Mouse (Mus musculus) lung, postnatal 25 days (tissue): ENCODE measurements around the gene Rps18.

Source experiments
- DNase-seq: peaks from one replicate; pipeline ENCODE4 v3.0.0; 2022; ENCODE audit warnings: low spot score

The Rps18 gene

DNA sequence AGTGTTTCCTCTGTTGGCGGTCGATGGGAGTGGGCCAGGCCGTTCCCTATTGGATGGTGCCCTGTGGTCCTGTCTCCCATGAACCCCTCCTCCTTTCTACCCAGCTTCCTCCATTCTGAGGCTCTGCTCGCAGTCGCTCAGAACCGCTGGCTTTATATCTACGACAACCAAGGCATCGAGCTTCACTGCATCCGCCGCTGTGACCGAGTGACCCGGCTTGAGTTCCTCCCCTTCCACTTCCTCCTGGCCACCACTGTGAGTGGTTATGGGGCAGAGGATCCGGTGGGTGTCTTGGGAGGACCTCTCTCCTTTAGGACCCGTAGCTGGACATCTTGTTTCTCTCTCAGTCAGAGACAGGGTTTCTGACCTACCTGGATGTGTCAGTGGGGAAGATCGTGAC is 12.3 kb downstream of the Rps18 start:
- no peak for DNase-seq

DNA sequence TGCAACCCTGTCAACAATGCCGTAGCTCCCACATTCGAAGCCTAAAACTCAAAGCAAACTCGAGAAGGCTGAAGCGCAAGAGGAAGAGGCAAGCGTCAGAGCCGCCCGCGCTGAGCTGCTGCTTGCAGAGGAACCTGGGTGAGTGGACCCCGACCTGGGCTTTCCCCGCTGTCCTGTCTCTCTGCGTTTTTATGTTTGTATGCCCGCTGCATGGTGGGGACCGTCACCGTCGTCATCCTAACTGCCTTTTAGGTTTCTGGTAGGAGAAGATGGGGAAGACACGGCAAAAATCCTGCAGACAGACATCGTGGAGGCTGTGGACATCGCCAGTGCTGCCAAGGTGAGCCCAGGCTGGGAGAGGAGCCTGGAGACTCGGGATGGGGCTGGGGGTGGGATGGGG is 14.4 kb downstream of the Rps18 start:
- DNase-seq: no peak

DNA sequence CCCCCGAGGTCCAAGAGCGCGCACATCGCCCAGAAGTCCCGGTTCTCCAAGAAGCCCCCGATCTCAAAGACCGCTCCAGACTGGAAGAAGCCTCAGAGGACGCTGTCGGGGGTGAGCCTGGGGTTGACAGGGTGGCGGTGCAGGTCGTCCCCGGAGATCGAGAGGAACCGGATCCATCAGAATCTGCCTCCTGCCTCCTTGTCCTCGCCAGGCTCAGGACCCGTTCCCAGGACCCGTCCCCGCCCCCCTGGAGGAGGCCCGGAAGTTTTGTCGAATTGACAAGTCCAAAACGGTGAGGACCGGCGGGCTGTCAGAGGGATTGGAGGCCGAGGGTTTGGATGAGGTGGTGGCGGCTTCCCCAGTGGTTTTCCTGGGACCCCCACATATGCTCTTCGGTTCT is 14.8 kb downstream of the Rps18 start:
- no peak for DNase-seq

DNA sequence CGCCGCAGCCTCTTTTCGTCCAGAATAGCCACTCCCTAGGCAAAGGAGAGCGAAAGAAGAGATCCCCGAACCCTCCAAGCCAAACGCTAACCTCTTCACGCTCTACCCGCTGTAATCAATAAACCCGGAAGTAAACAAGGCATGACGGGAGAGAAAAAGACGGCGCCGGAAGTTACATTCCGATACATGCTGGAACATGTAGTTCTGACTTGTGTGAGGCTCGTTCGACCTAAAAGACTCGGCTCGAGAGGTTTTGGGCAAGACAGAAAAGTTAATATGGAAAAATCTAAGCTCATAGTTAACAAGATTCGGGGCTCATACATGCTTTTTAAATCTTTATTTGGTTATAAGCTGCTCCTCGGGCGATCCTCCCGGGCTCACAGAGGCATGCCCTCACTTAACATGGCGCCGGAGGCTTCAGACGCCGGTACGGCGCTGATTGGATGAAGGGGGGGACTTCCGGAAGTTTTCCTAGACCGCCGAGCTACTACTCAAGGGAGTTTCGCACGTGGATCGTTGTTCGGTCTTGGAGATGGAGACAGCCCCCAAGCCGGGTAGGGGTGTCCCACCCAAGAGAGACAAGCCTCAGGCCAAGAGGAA is 15.5 kb downstream of the Rps18 start, which contains the start of the genes Pfdn6 and Wdr46:
Gene Pfdn6, minus strand, starts transcription at position 138 of the 600 bp plus-strand sequence.
Gene Wdr46, plus strand, starts transcription at position 455 of the 600 bp plus-strand sequence.
- DNase-seq: peak; percentile 89

DNA sequence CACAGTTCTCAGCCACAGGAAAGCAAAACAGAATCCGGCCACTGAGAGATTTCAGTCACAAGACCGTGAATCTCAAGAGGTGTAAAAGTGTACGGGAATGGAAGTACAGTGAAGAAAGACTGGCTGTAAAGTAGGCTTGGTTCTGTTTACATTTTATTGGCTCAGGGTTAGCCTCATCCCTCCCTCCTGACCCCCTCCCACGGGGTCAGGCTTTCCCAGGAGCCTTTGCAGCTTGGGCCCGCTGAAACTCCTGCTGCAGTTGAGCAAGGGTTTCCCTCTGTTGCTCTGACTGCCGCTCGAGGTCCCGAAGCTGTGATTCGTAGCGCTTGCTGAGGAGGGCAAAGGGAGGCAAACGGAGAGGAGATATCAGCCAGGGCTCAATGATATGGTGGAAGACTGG is 17.0 kb downstream of the Rps18 start:
- DNase-seq: no peak

DNA sequence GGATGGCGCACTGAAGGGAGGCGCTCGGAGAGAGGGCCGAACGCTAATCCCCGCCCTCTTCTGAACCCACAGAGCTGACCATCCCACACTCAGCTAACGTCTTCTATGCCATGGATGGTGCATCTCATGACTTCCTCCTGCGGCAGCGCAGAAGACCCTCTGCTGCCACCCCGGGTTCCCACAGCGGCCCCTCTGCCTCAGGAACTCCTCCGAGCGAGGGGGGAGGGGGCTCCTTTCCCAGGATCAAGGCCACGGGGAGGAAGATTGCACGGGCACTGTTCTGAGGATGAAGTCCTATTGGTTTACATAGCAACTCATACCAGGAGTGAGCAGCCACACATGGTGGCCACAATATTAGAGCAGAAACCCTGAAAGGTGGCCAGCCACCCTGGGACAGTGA is 18.8 kb downstream of the Rps18 start:
- no peak for DNase-seq

DNA sequence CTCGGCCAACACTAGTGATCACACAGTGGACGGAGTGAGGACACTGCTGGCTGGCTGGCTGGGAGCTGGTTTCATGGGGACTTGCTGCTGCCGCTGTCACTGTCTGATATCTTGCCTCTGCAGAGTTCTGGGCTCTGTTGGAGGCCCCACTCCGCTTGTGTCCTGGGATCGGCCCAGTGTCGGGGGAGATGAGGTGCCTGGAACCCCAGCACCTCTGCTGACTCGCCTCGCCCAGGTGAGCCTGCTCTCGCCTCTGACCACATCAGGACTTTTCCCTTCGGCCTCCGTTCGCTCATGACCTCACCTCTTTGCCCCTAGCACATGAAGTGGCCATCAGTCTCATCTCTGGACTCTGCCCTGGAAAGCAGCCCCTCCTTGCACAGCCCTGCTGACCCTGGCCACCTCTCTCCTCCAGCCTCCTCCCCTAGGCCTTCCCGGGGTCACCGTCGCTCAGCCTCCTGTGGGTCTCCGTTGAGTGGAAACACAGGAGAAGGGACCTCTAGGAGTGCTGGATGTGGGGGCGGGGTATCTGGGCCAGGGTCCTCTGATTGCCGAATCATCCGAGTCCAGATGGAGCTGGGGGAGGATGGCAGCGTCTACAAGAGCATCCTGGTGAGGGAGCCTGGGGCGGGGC is 20.3 kb downstream of the Rps18 start:
- no peak for DNase-seq

DNA sequence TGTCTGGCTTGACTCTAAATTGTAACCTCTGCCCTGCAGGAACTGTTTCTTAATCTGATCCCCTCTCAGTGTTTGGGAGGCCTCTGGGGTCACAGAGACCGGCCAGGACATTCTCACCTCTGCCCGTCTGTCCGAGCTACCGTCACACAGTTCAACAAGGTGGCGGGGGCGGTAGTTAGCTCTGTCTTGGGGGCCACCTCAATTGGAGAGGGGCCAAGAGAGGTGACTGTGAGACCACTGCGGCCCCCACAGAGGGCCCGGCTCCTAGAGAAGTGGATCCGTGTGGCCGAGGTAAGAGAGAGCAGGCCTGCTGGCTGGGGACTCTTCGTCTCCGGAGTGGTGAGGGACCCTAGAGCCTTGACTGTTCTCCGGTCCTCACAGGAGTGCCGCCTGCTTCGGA is 22.8 kb downstream of the Rps18 start:
- DNase-seq: no peak

DNA sequence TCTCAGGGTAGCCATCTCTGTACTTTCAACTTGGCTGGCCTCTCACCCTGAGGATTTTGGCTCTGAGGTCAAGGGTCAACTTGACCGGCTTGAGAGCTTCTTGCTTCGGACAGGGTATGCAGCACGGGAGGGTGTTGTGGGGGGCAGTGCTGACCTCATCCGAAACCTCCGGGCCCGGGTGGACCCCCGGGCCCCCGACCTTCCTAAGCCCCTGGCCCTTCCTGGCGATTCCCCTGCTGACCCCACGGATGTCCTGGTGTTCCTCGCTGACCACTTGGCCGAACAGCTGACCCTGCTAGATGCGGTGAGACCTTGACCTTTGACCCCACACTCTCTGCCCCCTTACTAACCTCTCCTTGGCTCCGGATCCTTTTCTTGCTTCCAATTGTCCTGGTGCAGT is 23.4 kb downstream of the Rps18 start:
- DNase-seq: no peak

DNA sequence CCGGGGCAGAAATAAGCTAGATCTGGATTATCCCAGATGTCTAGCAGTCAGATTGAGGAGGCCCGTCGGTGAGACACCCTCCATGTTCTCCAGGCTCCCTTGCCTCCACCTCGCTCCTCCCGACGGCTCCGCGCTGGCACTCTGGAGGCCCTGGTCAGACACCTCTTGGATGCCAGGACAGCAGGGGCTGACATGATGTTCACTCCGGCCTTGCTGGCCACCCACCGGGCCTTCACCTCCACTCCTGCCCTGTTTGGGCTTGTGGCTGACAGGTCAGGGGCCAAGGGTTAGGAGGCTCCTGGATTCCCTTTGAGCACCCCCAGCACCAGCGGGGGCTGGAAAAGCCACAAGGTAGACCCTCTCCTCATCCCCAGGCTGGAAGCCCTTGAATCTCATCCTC is 23.9 kb downstream of the Rps18 start:
- no peak for DNase-seq

DNA sequence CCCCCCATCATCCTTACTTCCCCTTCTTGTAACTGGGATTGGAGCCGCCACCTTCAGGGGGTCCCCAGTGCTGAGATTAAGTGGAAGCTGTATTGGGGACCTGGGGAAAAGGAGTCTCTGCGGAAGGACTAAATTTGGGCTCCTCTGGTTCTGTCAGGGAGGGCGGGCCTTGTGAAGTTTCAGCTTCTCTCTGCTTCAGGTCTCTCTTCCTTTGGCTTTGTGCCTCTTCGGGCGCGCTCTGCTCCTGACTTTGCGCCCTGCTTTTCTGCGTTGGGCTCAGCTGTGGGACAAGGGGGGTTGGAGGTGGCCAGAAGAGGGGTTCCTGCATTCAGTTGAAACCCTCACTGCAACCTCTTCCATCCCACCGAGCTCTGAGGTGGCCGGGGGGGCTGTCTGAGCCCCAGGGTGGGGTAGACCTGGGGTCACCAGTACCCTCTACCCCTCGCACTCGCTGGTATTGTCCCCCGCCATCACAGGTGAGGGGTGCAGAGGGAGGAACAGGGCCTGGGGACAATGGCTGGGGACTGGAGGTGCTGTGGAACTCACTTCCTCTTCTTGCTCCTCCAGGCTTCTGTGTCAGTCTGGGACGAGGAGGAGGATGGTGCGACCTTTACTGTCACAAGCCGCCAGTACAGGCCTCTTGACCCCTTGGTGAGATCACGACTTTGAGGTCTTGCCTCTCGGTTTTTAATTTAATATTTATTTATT is 24.5 kb downstream of the Rps18 start:
- DNase-seq: no peak

DNA sequence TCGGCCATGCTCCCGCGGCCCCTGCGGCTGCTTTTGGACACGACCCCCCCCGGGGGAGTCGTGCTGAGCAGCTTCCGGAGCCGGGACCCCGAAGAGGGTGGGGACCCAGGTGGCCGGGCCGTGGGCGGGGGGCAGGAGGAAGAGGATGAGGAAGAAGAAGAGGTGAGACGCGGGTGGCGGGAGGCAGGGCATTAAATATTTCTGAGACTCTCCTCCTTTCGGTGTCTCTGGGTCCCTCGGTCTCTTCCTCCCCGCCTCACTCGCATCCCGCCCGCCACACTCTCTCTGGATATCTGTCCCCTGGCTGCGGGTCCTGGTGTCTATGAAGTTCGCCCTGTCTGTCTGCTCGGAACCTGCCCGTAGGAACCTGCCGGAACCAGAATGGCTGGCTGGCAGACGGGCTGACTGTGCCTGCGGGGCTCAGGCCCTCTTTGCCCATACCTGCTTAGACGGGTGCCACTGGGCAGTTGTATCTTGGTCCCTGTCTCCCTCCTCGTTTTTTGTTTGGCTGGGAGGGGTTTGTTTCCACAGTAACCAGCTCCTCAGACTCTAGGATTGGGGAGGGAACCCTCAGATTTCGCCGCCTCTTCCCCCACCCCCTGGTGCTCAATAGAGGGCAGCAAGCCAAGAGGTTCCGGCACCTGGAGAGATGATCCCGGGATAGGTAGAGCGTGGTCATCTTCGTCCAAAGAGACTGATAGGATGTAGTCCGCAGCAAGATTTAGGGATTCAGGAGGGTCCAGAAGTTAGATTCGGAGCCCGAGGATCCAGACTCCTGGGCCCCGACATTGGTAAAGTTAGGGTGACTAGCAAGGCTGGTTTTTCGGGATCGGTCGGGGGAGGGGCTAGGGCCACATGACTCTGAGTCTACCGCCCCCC is 25.3 kb downstream of the Rps18 start:
- DNase-seq: peak; percentile 76

DNA sequence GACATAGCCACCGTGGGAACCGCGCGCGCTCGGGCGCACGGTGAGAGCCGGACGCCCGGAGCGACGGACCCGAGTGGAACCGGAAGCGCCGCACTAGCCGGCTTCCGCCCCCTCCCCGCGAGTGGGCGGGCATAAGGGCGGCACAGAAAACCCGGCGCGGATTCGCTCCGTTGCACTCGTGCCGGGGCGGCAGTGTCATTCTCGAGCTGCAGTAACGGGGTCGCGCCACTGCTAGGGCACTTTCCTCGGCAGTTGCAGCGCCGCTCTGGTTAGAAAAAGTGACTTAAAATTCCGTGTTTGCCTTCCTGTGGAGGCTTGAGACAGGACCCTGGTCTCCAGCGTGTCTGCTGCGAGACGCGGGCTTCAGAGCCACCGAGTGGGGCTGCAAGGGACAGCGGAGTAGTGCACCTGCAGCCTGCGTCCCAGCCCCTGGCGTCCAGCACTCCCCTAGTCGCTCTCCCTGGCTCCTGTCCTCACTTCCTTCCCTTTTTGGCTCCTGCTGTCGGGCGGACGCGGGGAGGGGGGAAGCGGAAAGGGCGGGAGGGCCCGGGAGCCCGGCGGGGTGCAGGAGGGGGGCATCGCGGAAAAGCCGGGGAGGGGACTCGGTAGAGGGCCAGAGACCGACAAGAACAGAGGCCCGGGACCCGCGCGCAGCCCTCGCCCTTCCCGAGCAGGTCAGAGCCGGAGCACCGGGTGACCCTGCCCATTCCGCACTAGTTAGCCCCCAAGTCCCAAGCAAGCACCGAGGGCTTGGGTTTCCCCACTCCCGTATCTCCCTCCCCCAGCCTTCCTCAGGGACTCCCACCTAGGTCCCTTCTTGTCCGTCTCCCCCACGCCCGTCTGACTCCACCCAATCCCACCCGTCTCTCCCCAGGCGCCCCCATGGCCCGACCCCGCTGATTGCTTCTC is 26.2 kb downstream of the Rps18 start, which contains the start of gene Rgl2:
Gene Rgl2, plus strand, starts transcription at position 173 of the 909 bp plus-strand sequence.
- peak; percentile 89 for DNase-seq

DNA sequence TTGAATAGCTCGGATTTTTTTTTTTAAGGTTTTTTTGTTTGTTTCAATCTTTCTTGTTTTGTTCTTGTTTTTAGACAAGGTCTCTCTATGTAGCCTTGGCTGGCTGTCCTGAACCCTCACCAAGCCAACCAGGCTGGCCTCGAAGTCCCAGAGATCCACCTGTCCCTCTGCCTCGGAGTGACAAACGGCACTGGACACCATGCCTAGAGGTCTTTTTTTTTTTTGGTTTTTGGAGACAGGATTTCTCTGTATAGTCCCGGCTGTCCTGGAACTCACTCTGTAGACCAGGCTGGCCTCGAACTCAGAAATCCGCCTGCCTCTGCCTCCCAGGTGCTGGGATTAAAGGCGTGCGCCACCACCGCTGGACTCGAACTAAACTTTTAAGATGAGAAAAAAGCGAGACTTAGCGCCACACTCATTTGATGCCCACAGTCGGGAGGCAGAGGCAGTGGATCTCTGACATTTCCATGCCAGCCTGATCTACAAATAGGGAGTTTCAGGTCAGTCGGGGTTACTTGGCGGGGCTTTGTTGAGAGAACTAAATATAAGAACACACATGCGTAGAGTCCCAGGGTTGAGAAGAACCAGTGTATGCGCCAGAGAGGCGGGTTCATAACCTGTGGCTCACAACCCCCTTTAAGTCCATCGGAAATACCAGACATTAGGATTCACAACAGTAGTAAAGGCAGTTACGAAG is 27.4 kb downstream of the Rps18 start:
- DNase-seq: no peak

DNA sequence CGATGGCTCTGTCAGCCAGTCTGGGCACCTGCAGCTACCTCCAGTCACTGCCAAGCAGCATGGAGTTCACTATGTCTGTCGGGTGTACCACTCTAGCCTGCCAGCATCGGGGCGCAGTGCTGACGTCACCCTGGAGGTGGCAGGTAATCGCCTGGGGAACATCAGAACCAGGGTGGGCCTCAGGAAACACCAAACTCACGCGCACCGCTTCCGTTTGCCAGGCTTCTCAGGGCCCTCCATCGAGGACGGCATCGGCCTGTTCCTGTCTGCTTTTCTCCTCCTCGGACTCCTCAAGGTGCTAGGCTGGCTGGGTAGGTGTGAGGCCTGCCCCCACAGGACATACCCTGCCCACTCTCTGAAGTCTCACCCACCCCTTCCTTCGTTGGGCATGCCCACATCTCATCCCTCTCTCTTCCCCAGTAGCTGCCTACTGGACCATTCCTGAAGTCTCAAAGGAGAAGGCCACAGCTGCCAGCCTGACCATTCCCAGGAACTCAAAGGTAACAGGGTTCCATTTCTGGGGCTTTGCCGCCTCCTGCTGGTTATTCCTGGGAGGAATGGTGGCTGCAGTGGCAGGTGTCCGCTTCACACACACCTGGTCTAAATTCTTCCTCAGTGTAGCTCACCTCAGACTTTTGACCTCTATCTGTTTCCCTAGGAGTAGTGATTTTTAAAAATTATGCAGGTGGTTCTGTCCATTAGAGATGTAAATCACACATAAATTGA is 29.4 kb downstream of the Rps18 start:
- DNase-seq: no peak

DNA sequence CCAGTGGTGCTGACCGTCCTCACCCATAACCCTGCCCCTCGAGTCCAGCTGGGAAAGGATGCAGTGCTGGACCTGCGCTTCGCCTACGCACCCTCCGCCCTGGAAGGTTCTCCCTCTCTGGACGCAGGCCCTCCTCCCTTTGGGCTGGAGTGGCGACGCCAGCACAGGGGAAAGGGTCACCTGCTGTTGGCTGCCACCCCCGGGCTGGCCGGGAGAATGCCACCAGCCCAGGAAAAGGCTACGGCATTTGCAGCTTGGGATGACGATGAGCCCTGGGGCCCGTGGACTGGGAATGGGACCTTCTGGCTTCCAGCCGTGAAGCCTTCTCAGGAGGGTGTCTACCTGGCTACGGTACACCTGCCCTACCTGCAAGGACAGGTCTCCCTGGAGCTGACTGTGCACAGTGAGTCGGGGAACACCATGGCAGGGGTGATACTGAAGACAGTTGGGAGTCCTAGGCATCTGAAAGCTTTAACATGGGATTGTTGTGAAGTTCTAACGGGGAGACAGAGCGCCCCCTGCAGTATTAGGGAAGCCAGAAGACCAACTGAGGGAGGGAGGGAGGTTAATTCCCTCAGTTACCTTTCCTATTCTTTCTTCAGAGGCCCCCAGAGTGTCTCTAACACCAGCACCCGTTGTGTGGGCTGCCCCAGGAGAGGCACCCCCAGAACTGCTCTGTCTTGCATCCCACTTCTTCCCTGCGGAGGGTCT is 30.2 kb downstream of the Rps18 start:
- DNase-seq: no peak

DNA sequence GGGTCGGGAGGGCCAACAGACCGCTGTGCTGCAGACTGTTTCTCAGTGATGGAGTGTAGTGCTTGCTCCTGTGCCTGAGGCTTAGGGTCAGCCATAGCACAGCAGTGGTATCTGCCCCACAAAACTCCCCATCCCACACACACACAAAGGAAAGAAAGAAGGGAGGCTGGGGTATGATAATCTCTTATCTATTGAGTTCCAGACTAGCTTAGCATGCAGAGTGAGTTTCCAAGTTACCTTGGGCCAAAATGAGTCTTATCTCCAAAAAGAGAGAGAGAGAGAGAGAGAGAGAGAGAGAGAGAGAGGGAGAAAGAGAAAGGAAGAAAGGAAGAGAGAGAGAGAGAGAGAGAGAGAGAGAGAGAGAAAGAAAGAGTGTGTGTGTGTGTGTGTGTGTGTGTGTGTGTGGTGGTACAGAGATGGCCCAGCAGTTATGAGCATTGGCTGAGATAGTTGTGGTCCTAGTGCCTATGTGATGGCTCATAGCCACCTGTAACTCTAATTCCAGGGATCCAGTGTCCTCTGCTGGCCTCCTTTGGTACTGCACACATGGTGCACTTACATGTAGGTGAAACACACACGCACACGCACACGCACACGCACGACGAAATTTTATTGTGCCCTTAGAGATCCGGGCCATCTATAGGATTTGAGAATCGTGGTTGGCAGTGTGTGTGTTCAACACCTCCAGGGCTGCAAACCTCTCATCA is 31.1 kb downstream of the Rps18 start:
- DNase-seq: no peak

DNA sequence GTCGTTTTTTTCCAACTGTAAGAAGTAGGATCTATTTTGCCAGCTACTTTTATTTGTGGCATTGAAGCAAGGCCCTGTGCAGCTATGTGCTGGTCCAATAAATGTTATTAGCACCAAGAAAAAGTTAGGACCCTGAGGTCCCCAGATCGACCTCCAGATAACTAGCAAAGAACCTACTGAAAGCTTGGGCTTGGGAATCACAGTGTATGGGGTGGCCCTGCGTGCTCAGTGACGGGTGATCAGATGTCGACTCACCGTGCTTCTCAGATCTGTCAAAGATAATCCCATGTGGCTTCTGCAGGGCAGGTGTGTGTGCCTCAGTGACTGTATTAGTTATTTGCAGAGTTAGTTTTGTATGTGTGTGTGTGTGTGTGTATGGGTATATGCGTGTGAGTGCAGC is 34.4 kb downstream of the Rps18 start:
- no peak for DNase-seq
